Mouse (Mus musculus) lung, embryonic 15.5 days (tissue): ENCODE data around the gene Coro1c. TPM values are rescaled to one million over a fixed set of nuclear protein-coding genes. Genes with fewer than 3 reads are reported as not detected.

Experiments
- ATAC-seq: fragments of 200-750 bp; cut with Nextera tagmentation; 2 replicates; pipeline ENCODE4 v1.8.0; 2017; ENCODE audit warnings: moderate number of reproducible peaks, borderline replicate concordance; ENCODE audit not compliant: low FRiP score, low TSS enrichment; ENCODE audit errors: extremely low read depth
- H3K27ac ChIP-seq: fragments of 300-500 bp; sonication (generic); 2 replicates; pipeline ENCODE4 v1.5.1; 2015; ENCODE audit warnings: moderate library complexity, mild to moderate bottlenecking, inconsistent platforms
- H3K27me3 ChIP-seq: fragments of 300-500 bp; sonication (generic); 2 replicates; pipeline ENCODE4 v1.6.1; 2015; ENCODE audit warnings: inconsistent platforms
- H3K36me3 ChIP-seq: fragments of 300-500 bp; sonication (generic); 2 replicates; pipeline ENCODE4 v1.6.1; 2015; ENCODE audit warnings: inconsistent platforms
- H3K4me1 ChIP-seq: fragments of 300-500 bp; sonication (generic); 2 replicates; pipeline ENCODE4 v1.6.1; 2015; ENCODE audit warnings: inconsistent platforms
- H3K4me2 ChIP-seq: fragments of 300-500 bp; sonication (generic); 2 replicates; pipeline ENCODE4 v1.6.1; 2015; ENCODE audit warnings: inconsistent platforms, mild to moderate bottlenecking, moderate library complexity
- H3K4me3 ChIP-seq: fragments of 300-500 bp; sonication (generic); 2 replicates; pipeline ENCODE4 v1.5.1; 2015; ENCODE audit warnings: mild to moderate bottlenecking, inconsistent platforms
- H3K9ac ChIP-seq: fragments of 300-500 bp; sonication (generic); 2 replicates; pipeline ENCODE4 v1.6.1; 2015; ENCODE audit warnings: inconsistent platforms
- H3K9me3 ChIP-seq: fragments of 300-500 bp; sonication (generic); 2 replicates; pipeline ENCODE4 v1.6.1; 2016; ENCODE audit warnings: inconsistent platforms
- WGBS: fragments of 180-500 bp; shearing (Covaris S2); methylation state at CpG from one replicate; pipeline ENCODE4 v1.1.7; 2015; 5-methylcytosine and 5-hydroxymethylcytosine counted together
- polyA plus RNA-seq: library from polyadenylated mRNA; unstranded; fragments of >200 nt; fragmentation: Nextera tagmentation; extraction: Ambion mirVana; gene quantifications from 2 replicates; pipeline ENCODE4 v1.2.1, GENCODE M21; 2015

The Coro1c gene
- polyA plus RNA-seq, 1 experiment from 2014 or later = 144 TPM

GRCm38 (mm10) chr5:113921310-113922166 lies 13.0 kb upstream of the Coro1c start:
- no peak; the same call in 1 of the 2 replicates for ATAC-seq
- Histone ChIP-seq H3K27ac (no peak overlapping the region), H3K4me3 (no peak overlapping the region), H3K4me1 (peaks cover 8% of the 10 kb centered on the region; the same call in 1 of the 2 replicates), H3K27me3 (no peaks in the 10 kb centered on the region), H3K36me3 (no peaks in the 10 kb centered on the region), H3K9ac (no peak overlapping the region), H3K9me3 (no peaks in the 10 kb centered on the region), H3K4me2 (no peak overlapping the region)
- 27% methylated on average over 6 of the region's 6 CpGs for WGBS

DNA sequence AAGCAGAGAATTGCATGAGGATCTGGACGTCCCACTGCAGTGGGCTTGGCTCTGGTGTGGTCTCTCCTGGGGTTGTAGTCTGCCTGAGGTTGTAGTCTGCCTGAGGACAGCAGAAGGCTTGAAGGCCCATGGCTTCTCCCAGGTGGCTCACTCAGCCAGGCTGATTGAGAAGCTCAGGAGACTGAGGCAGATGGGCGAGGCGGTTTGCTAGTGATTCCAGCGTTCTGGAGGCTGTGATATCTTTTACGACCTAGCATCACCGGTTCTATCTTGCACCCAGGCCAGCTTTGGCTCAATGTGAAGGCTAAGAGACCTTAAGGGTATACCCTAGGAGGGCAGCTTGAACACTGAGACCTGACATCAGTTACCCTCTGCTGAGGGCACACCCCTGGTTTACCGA lies 10.5 kb upstream of the Coro1c start:
- Histone ChIP-seq H3K9ac (no peak overlapping the region), H3K27me3 (no peaks in the 10 kb centered on the region), H3K4me3 (no peak overlapping the region), H3K9me3 (no peaks in the 10 kb centered on the region), H3K4me2 (no peak overlapping the region), H3K4me1 (peaks cover 18% of the 10 kb centered on the region), H3K36me3 (no peaks in the 10 kb centered on the region), H3K27ac (peak overlapping the region; percentile 25; the same call in 1 of the 2 replicates)
- no peak for ATAC-seq
- WGBS = 69% methylated on average over 7 of the region's 7 CpGs

DNA sequence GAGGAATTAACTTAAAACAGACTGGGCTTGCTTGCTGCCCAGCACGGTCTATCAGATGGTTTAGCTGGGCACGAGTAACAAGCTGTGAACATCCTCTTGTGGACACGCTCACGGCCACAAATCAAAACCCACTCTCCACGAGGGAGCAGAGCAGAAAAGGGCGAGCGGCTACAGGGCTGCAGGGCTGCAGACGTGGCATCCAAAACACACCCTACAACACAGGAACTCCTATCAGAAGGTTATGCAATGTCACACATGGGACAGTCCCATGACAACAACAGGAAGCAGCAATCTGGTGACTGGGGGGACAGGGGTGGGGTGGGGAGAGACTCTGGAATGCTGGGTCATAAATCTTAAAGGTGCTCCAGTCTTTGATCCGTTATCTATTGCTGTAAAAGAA lies 10.1 kb upstream of the Coro1c start:
- Histone ChIP-seq H3K9me3 (no peaks in the 10 kb centered on the region), H3K36me3 (no peaks in the 10 kb centered on the region), H3K27me3 (no peaks in the 10 kb centered on the region), H3K27ac (peak overlapping the region; percentile 25), H3K4me2 (no peak overlapping the region), H3K4me1 (peaks cover 21% of the 10 kb centered on the region), H3K4me3 (no peak overlapping the region), H3K9ac (no peak overlapping the region)
- no peak for ATAC-seq
- WGBS = 35% methylated on average over 9 of the region's 9 CpGs

- Histone ChIP-seq H3K27ac (no peak overlapping the region), H3K4me2 (no peak overlapping the region)
Measured at GRCm38 (mm10) chr5:113910705-113911104, 2.1 kb upstream of the Coro1c start.

DNA sequence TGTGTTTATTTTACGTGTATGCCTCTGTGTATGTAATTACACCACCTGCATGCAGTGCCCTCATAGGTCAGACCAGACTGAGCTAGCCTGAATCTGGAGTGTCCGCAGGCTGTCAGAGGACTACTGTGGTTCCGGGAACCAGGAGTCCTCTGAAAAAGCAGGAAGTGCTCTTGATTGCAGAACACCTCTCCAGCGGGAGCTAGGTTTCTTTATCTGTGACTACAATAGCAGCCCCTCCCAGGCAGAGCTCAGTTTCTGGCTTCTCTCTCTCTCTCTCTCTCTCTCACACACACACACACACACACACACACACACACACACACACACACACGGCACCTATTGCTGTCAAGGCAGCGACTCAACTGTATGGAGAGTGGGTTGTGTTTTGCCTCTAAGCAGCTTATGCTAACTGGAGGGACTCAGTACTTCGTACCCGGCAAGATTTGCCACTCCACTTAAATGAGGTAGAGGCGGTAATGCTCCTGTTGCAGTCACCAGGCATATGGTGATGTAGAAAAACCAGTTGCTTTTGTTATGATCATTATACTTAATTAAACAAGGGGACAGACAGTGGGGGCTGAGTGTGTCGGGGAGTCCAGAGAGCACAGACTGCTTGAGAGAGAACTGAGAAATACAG lies 1.6 kb upstream of the Coro1c start:
- peaks cover 46% of the 10 kb centered on the region for H3K4me1 ChIP-seq
- H3K9ac ChIP-seq = no peak overlapping the region
- H3K27me3 ChIP-seq = no peaks in the 10 kb centered on the region
- H3K9me3 ChIP-seq = no peaks in the 10 kb centered on the region
- ATAC-seq = no peak
- H3K36me3 ChIP-seq = no peaks in the 10 kb centered on the region
- 27% methylated on average over 10 of the region's 10 CpGs for WGBS
- H3K27ac ChIP-seq = no peak overlapping the region
- H3K4me3 ChIP-seq = no peak overlapping the region
- H3K4me2 ChIP-seq = no peak overlapping the region; the same call in 1 of the 2 replicates

More at GRCm38 (mm10) chr5:113910705-113911104, 2.1 kb upstream of the Coro1c start:
- H3K9me3 ChIP-seq = no peaks in the 10 kb centered on the region
- H3K27me3 ChIP-seq = no peaks in the 10 kb centered on the region
- H3K9ac ChIP-seq = no peak overlapping the region
- H3K4me1 ChIP-seq = peaks cover 41% of the 10 kb centered on the region
- WGBS = 65% methylated on average over 6 of the region's 6 CpGs
- no peak for ATAC-seq
- H3K4me3 ChIP-seq = no peak overlapping the region
- H3K36me3 ChIP-seq = no peaks in the 10 kb centered on the region

GRCm38 (mm10) chr5:113907786-113908567 lies 581 bp downstream of the Coro1c start:
- no peaks in the 10 kb centered on the region for H3K27me3 ChIP-seq
- H3K27ac ChIP-seq = peak overlapping the region; percentile 97
- WGBS = under 1% methylated on average over 69 of the region's 69 CpGs
- peaks cover 55% of the 10 kb centered on the region for H3K4me1 ChIP-seq
- ATAC-seq = peak; percentile 65
- H3K4me2 ChIP-seq = peak overlapping the region; percentile 72
- no peaks in the 10 kb centered on the region for H3K36me3 ChIP-seq
- peak overlapping the region; percentile 94 for H3K4me3 ChIP-seq
- no peaks in the 10 kb centered on the region for H3K9me3 ChIP-seq
- H3K9ac ChIP-seq = peak overlapping the region; percentile 92

- peak overlapping the region; percentile 72 for H3K4me2 ChIP-seq
- peak overlapping the region; percentile 92 for H3K9ac ChIP-seq
- no peaks in the 10 kb centered on the region for H3K9me3 ChIP-seq
- ATAC-seq = no peak
- WGBS = 8% methylated on average over 17 of the region's 17 CpGs
- H3K36me3 ChIP-seq = no peaks in the 10 kb centered on the region
- peaks cover 64% of the 10 kb centered on the region for H3K4me1 ChIP-seq
- peak overlapping the region; percentile 94 for H3K4me3 ChIP-seq
- no peaks in the 10 kb centered on the region for H3K27me3 ChIP-seq
- peak overlapping the region; percentile 97 for H3K27ac ChIP-seq
Measured at GRCm38 (mm10) chr5:113906958-113907735, 1.4 kb downstream of the Coro1c start.

DNA sequence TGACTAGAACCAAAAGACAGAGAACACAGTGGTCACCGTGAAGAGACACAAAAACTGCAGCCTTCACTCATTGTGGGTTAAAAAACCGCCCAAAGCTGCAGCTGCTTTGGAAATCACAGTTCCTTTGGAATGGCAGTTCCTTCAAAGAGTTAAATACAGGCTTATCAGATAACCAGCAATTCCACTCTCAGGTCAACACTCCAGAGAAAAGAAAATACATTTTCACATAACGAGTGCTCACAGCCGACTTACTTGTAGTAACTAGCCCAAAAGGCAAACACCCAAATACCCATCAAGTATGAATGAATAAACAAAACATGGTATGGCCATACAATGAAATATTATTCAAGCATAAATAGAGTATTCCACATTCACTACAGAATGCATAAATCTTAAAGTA lies 3.6 kb downstream of the Coro1c start:
- no peaks in the 10 kb centered on the region for H3K27me3 ChIP-seq
- 0 out of 2 replicates have a peak overlapping the region, but pooled peaks have one; percentile 0 for H3K4me3 ChIP-seq
- peak overlapping the region; percentile 40 for H3K27ac ChIP-seq
- whole genome bisulfite sequencing = 24% methylated on average over 4 of the region's 4 CpGs
- ATAC-seq = no peak
- peak overlapping the region; percentile 72 for H3K4me2 ChIP-seq
- H3K4me1 ChIP-seq = peaks cover 80% of the 10 kb centered on the region
- H3K9ac ChIP-seq = no peak overlapping the region
- H3K9me3 ChIP-seq = no peaks in the 10 kb centered on the region
- H3K36me3 ChIP-seq = no peaks in the 10 kb centered on the region

DNA sequence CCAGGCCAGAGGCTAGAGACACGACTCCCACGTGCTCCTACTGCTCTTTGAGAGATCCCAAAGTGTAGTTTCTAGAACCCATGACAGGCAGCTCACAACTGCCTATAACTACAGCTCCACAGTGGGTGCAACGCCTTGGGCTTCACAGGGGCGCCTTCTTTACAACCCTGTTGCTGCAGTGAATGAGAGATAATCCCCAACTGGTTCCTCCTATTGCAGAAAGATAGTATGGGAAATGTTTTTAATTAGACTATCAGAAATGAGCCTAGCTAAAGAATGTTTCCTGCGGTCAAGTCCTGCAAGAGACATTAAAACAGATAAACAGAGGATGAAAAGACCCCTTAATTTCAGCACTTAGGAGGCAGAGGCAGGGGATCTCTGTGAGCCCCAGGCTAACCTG lies 5.6 kb downstream of the Coro1c start:
- H3K9me3 ChIP-seq = no peaks in the 10 kb centered on the region
- no peak overlapping the region for H3K4me2 ChIP-seq
- H3K36me3 ChIP-seq = no peaks in the 10 kb centered on the region
- WGBS = 68% methylated on average over 5 of the region's 5 CpGs
- ATAC-seq = no peak
- no peak overlapping the region for H3K27ac ChIP-seq
- H3K9ac ChIP-seq = no peak overlapping the region
- H3K4me1 ChIP-seq = peaks cover 85% of the 10 kb centered on the region
- no peaks in the 10 kb centered on the region for H3K27me3 ChIP-seq
- H3K4me3 ChIP-seq = no peak overlapping the region

DNA sequence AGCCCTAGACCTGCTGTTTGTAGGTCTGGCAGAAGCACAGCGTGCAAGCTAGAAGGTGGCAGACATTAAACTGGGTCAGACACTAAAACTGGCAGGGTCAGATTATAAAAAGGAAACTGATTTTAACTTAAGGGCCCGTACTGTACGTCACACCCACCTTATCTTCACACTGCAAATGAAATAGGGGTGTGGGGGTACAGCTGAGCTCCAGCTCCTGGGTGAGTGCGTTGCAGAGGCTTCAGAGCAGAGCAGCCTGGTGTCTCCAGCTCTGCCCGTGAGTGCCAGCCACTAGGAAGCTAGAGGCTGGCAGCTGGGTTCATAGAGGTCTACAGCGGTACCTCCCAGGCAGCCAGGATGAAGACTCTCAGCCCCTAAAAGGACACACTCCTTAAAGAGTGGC lies 6.5 kb downstream of the Coro1c start:
- no peaks in the 10 kb centered on the region for H3K36me3 ChIP-seq
- H3K4me1 ChIP-seq = peaks cover 85% of the 10 kb centered on the region
- no peaks in the 10 kb centered on the region for H3K9me3 ChIP-seq
- WGBS = 56% methylated on average over 6 of the region's 6 CpGs
- peak overlapping the region; percentile 7; the same call in 1 of the 2 replicates for H3K4me2 ChIP-seq
- no peak overlapping the region for H3K4me3 ChIP-seq
- H3K9ac ChIP-seq = no peak overlapping the region
- H3K27ac ChIP-seq = peak overlapping the region; percentile 77
- no peak for ATAC-seq
- H3K27me3 ChIP-seq = no peaks in the 10 kb centered on the region

DNA sequence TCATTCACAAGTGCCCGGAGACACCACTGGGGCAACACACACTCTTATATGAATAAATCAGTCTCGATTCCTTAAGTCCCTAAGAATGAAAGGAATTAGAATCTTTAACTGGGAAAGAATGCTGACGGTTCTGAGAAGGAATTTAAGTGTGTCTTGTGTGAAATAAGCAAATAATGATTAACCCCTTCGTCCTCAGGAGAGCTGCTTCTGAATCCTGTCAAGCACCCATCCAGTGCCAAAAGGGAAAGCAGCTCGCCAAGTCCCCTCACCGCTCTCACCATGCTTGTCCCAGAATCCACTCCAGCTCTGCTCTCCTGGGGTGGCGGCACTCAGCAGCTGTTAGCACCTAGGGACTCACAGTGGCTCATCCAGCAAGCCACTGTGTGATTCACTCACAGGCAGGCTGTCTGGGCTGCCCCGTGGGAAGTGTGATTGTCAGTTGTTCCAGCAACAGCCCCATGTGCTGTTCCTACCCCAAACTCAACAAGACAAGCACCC lies 7.4 kb downstream of the Coro1c start:
- no peak overlapping the region for H3K9ac ChIP-seq
- H3K4me2 ChIP-seq = peak overlapping the region; percentile 33
- WGBS = 21% methylated on average over 8 of the region's 8 CpGs

More for the DNA sequence above, 7.4 kb downstream of the Coro1c start:
- H3K9me3 ChIP-seq = no peaks in the 10 kb centered on the region
- no peaks in the 10 kb centered on the region for H3K36me3 ChIP-seq
- no peaks in the 10 kb centered on the region for H3K27me3 ChIP-seq
- peaks cover 83% of the 10 kb centered on the region for H3K4me1 ChIP-seq
- no peak overlapping the region for H3K4me3 ChIP-seq
- peak overlapping the region; percentile 77 for H3K27ac ChIP-seq
- ATAC-seq = 0 out of 2 replicates have a peak, but pooled peaks have one; percentile 25
